Mouse (Mus musculus): ENCODE measurements around the gene Crip2. TPM values are rescaled to one million over a fixed set of nuclear protein-coding genes. Genes with fewer than 3 reads are reported as not detected.

The Crip2 gene
- total and polyA plus RNA-seq, 2 experiments from 2014 or later = 198 to 533 TPM

GRCm38 (mm10) chr12:113153971-113154370 is 13.9 kb downstream of the Crip2 start:
- WGBS = 89% methylated on average over 7 of the region's 7 CpGs
- no peak for TF ChIP-seq CTCF (IDR thresholded peaks at IDR 0.05; ENCODE audit: low read depth)

GRCm38 (mm10) chr12:113154747-113155075 is 14.7 kb downstream of the Crip2 start:
- Histone ChIP-seq H3K4me3 (ENCODE audit: low read depth, low read length) (peak overlapping the region; percentile 34), H3K27ac (ENCODE audit: low read depth, low read length) (peak overlapping the region; percentile 62; the same call in 1 of the 2 replicates), H3K9ac (peak overlapping the region; percentile 45), H3K9me3 (ENCODE audit: low read length) (no peaks in the 10 kb centered on the region), H3K36me3 (ENCODE audit: insufficient read depth) (no peaks in the 10 kb centered on the region), H3K4me2 (ENCODE audit: low read depth) (peak overlapping the region; percentile 58), H3K4me1 (ENCODE audit: insufficient read depth) (peaks cover 18% of the 10 kb centered on the region; the same call in 1 of the 2 replicates), H3K27me3 (ENCODE audit: insufficient read depth, low read length) (no peaks in the 10 kb centered on the region; the same call in 1 of the 2 replicates)
- DNase-seq = no peak
- ATAC-seq = no peak
- no peak for TF ChIP-seq CTCF (IDR thresholded peaks at IDR 0.05; ENCODE audit: low read depth)
- WGBS = 85% methylated on average over 6 of the region's 6 CpGs

More at GRCm38 (mm10) chr12:113153971-113154370, 13.9 kb downstream of the Crip2 start:
- no peak for DNase-seq
- Histone ChIP-seq H3K4me3 (ENCODE audit: low read depth, low read length) (no peak overlapping the region), H3K4me1 (ENCODE audit: insufficient read depth) (peaks cover 18% of the 10 kb centered on the region; the same call in 1 of the 2 replicates), H3K9ac (no peak overlapping the region), H3K27ac (ENCODE audit: low read depth, low read length) (no peak overlapping the region), H3K36me3 (ENCODE audit: insufficient read depth) (no peaks in the 10 kb centered on the region), H3K4me2 (ENCODE audit: low read depth) (no peak overlapping the region), H3K9me3 (ENCODE audit: low read length) (no peaks in the 10 kb centered on the region), H3K27me3 (ENCODE audit: insufficient read depth, low read length) (no peaks in the 10 kb centered on the region; the same call in 1 of the 2 replicates)
- ATAC-seq = no peak

GRCm38 (mm10) chr12:113155076-113155771 is 15.2 kb downstream of the Crip2 start:
- peak overlapping the region; percentile 62 for H3K27ac ChIP-seq (ENCODE audit: low read depth, low read length)
- no peaks in the 10 kb centered on the region for H3K36me3 ChIP-seq (ENCODE audit: insufficient read depth)
- ATAC-seq = no peak
- H3K4me1 ChIP-seq (ENCODE audit: insufficient read depth) = peaks cover 18% of the 10 kb centered on the region; the same call in 1 of the 2 replicates
- no peaks in the 10 kb centered on the region; the same call in 1 of the 2 replicates for H3K27me3 ChIP-seq (ENCODE audit: insufficient read depth, low read length)
- WGBS = 8% methylated on average over 32 of the region's 32 CpGs
- no peak for DNase-seq
- H3K4me3 ChIP-seq (ENCODE audit: low read depth, low read length) = peak overlapping the region; percentile 34
- no peak for TF ChIP-seq CTCF (IDR thresholded peaks at IDR 0.05; ENCODE audit: low read depth)
- no peaks in the 10 kb centered on the region for H3K9me3 ChIP-seq (ENCODE audit: low read length)
- H3K4me2 ChIP-seq (ENCODE audit: low read depth) = peak overlapping the region; percentile 58
- peak overlapping the region; percentile 45 for H3K9ac ChIP-seq

GRCm38 (mm10) chr12:113155887-113156539 is 16.0 kb downstream of the Crip2 start, which contains the start of gene Tedc1:
Gene Tedc1, plus strand, starts transcription at chr12:113156421.
- Histone ChIP-seq H3K4me1 (ENCODE audit: insufficient read depth) (peaks cover 18% of the 10 kb centered on the region; the same call in 1 of the 2 replicates), H3K4me3 (ENCODE audit: low read depth, low read length) (peak within 1 kb of the TSS; percentile 63), H3K27me3 (ENCODE audit: insufficient read depth, low read length) (no peaks in the 10 kb centered on the region), H3K27ac (ENCODE audit: low read depth, low read length) (peak within 1 kb of the TSS; percentile 62), H3K36me3 (ENCODE audit: insufficient read depth) (no peaks in the 10 kb centered on the region), H3K4me2 (ENCODE audit: low read depth) (peak within 1 kb of the TSS; percentile 93), H3K9ac (peak within 1 kb of the TSS; percentile 45), H3K9me3 (ENCODE audit: low read length) (no peaks in the 10 kb centered on the region)
- WGBS = 1% methylated on average over 46 of the region's 46 CpGs
- DNase-seq (peak; percentile 100), ATAC-seq (peak; percentile 96)
- TF ChIP-seq CTCF (IDR thresholded peaks at IDR 0.05; ENCODE audit: low read depth) = peak; percentile 99

GRCm38 (mm10) chr12:113156540-113156929 is 16.5 kb downstream of the Crip2 start:
- peak overlapping the region; percentile 63 for H3K4me3 ChIP-seq (ENCODE audit: low read depth, low read length)
- WGBS = under 1% methylated on average over 23 of the region's 23 CpGs
- no peak overlapping the region for H3K27ac ChIP-seq (ENCODE audit: low read depth, low read length)
- peak overlapping the region; percentile 37; the same call in 1 of the 2 replicates for H3K9ac ChIP-seq
- no peaks in the 10 kb centered on the region for H3K36me3 ChIP-seq (ENCODE audit: insufficient read depth)
- peak overlapping the region; percentile 93 for H3K4me2 ChIP-seq (ENCODE audit: low read depth)
- no peaks in the 10 kb centered on the region for H3K27me3 ChIP-seq (ENCODE audit: insufficient read depth, low read length)
- DNase-seq = no peak
- peaks cover 17% of the 10 kb centered on the region; the same call in 1 of the 2 replicates for H3K4me1 ChIP-seq (ENCODE audit: insufficient read depth)
- TF ChIP-seq CTCF (IDR thresholded peaks at IDR 0.05; ENCODE audit: low read depth) = no peak
- ATAC-seq = no peak
- no peaks in the 10 kb centered on the region for H3K9me3 ChIP-seq (ENCODE audit: low read length)

GRCm38 (mm10) chr12:113157002-113157401 is 17.0 kb downstream of the Crip2 start:
- H3K27ac ChIP-seq (ENCODE audit: low read depth, low read length) = no peak overlapping the region
- no peaks in the 10 kb centered on the region for H3K9me3 ChIP-seq (ENCODE audit: low read length)
- no peak for TF ChIP-seq CTCF (IDR thresholded peaks at IDR 0.05; ENCODE audit: low read depth)
- H3K9ac ChIP-seq = peak overlapping the region; percentile 37; the same call in 1 of the 2 replicates
- no peak for DNase-seq
- H3K4me3 ChIP-seq (ENCODE audit: low read depth, low read length) = peak overlapping the region; percentile 63
- no peaks in the 10 kb centered on the region for H3K27me3 ChIP-seq (ENCODE audit: insufficient read depth, low read length)
- H3K4me2 ChIP-seq (ENCODE audit: low read depth) = peak overlapping the region; percentile 93
- peaks cover 12% of the 10 kb centered on the region; the same call in 1 of the 2 replicates for H3K4me1 ChIP-seq (ENCODE audit: insufficient read depth)
- WGBS = 23% methylated on average over 8 of the region's 8 CpGs
- ATAC-seq = no peak
- no peaks in the 10 kb centered on the region for H3K36me3 ChIP-seq (ENCODE audit: insufficient read depth)

- no peak for ATAC-seq
- no peak overlapping the region for H3K4me2 ChIP-seq (ENCODE audit: low read depth)
- no peak for TF ChIP-seq CTCF (IDR thresholded peaks at IDR 0.05; ENCODE audit: low read depth)
- DNase-seq = no peak
- no peaks in the 10 kb centered on the region for H3K36me3 ChIP-seq (ENCODE audit: insufficient read depth)
- no peak overlapping the region for H3K4me3 ChIP-seq (ENCODE audit: low read depth, low read length)
- WGBS = 90% methylated on average over 8 of the region's 8 CpGs
- H3K27ac ChIP-seq (ENCODE audit: low read depth, low read length) = no peak overlapping the region
- H3K4me1 ChIP-seq (ENCODE audit: insufficient read depth) = peaks cover 11% of the 10 kb centered on the region; the same call in 1 of the 2 replicates
- no peak overlapping the region for H3K9ac ChIP-seq
- no peaks in the 10 kb centered on the region for H3K9me3 ChIP-seq (ENCODE audit: low read length)
- H3K27me3 ChIP-seq (ENCODE audit: insufficient read depth, low read length) = no peaks in the 10 kb centered on the region
These were observed 17.5 kb downstream of the Crip2 start for GRCm38 (mm10) chr12:113157521-113157920.
